Mouse (Mus musculus) kidney, adult 9 months (tissue): ENCODE data around the gene Olfr1241.

ENCODE experiments used
- DNase-seq: peaks from one replicate; pipeline ENCODE4 v3.0.0; 2022

Gene Olfr1241

GRCm38 (mm10) chr2:89487026-89487425 lies at the start of gene Olfr1241:
Olfr1241 (minus strand) TSS chr2:89487126.
- DNase-seq = no peak

- DNase-seq = no peak
Observed at GRCm38 (mm10) chr2:89531387-89531786, 44.5 kb upstream of the Olfr1241 start, which contains the start of gene Olfr1243. Olfr1243 (minus strand) TSS chr2:89531487.

- DNase-seq = no peak
Observed at GRCm38 (mm10) chr2:89498235-89498634, 11.3 kb upstream of the Olfr1241 start, which contains the start of gene Olfr1242. Olfr1242 (minus strand) TSS chr2:89498335.

DNA sequence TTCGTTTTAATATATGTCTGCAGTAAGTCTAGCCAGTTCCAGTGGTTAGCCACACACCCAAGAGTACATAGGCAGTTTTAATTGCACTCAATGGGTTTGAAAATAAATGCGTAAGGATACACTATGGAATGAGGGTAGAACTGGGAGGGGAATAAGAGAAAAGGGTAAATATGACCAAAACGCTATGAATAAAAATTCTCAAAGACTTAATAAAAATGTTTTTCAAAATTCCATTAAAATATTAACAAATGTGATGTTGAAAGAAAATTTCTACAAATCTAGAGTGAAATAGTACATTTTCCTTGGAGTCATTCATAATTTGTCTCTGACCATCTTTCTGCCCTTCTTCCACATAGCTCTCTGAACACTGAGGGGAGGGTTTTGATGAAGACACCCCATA lies 44.0 kb downstream of the Olfr1241 start, which contains the start of gene Olfr1240:
Gene Olfr1240 (minus strand): TSS at position 101 of the 400 bp plus-strand sequence.
- DNase-seq = no peak
